Mouse (Mus musculus) MEL (cell line): ENCODE data around the gene Cdk14. TPM values are rescaled to one million over a fixed set of nuclear protein-coding genes. Genes with fewer than 3 reads are reported as not detected.

Experiments used
- DNase-seq: peaks from one replicate; pipeline ENCODE4 v3.0.0; 2011; ENCODE audit warnings: low read depth, low spot score
- H3K27ac ChIP-seq: 2 replicates; pipeline ENCODE4 v1.5.1; 2012; ENCODE audit warnings: low read depth, mild to moderate bottlenecking, control low read depth, low read length, moderate library complexity; ENCODE audit not compliant: control insufficient read depth
- H3K27me3 ChIP-seq, 2 experiments: fragments of 150-350 bp in 1 of 2; sonication (generic) in 1 of 2; 2 replicates each; pipeline ENCODE4 v1.6.1; 2012; ENCODE audit warnings: low read length in 2 of 2, mild to moderate bottlenecking in 2 of 2, improper control_type of control experiment in 1 of 2, moderate library complexity in 1 of 2; ENCODE audit not compliant: insufficient read depth in 2 of 2, control insufficient read depth in 1 of 2
- H3K36me3 ChIP-seq, 2 experiments: 2 replicates each; pipeline ENCODE4 v1.6.1; 2012 to 2014; ENCODE audit warnings: low read length in 2 of 2, improper control_type of control experiment in 1 of 2, inconsistent platforms in 1 of 2, mild to moderate bottlenecking in 1 of 2; ENCODE audit not compliant: insufficient read depth in 2 of 2, control insufficient read depth in 1 of 2
- H3K4me1 ChIP-seq, 2 experiments: fragments of 150-350 bp in 1 of 2; sonication (generic) in 1 of 2; 2 replicates each; pipeline ENCODE4 v1.6.1; 2012; ENCODE audit warnings: low read length in 2 of 2, improper control_type of control experiment in 1 of 2, mild to moderate bottlenecking in 1 of 2; ENCODE audit not compliant: insufficient read depth in 2 of 2, control insufficient read depth in 1 of 2
- H3K4me3 ChIP-seq, 2 experiments: fragments of 150-350 bp in 1 of 2; sonication (generic) in 1 of 2; 2 replicates each; pipeline ENCODE4 v1.5.1; 2012; ENCODE audit warnings: low read depth in 2 of 2, low read length in 2 of 2, mild to moderate bottlenecking in 2 of 2, moderate library complexity in 2 of 2, control low read depth in 1 of 2, improper control_type of control experiment in 1 of 2; ENCODE audit not compliant: control insufficient read depth in 1 of 2, insufficient read depth in 1 of 2
- H3K79me2 ChIP-seq: 2 replicates; pipeline ENCODE4 v1.6.1; 2012; ENCODE audit warnings: mild to moderate bottlenecking, low read length, moderate library complexity; ENCODE audit not compliant: control insufficient read depth, poor library complexity, insufficient read depth
- H3K9ac ChIP-seq: 2 replicates; pipeline ENCODE4 v1.6.1; 2012; ENCODE audit warnings: low read depth, mild to moderate bottlenecking, control low read depth, low read length, moderate library complexity; ENCODE audit not compliant: control insufficient read depth, poor library complexity, severe bottlenecking
- H3K9me3 ChIP-seq: fragments of 150-350 bp; sonication (generic); replicated peaks from 2 replicates; pipeline ENCODE4 v1.6.1; 2012; ENCODE audit warnings: mild to moderate bottlenecking, low read length, improper control_type of control experiment, moderate library complexity; ENCODE audit not compliant: insufficient read depth
- BHLHE40 ChIP-seq: IDR thresholded peaks from 2 replicates; pipeline ENCODE4 v1.6.1; 2012; ENCODE audit warnings: low read depth, mild to moderate bottlenecking, inconsistent platforms, low read length, improper control_type of control experiment, borderline replicate concordance
- CHD1 ChIP-seq: IDR thresholded peaks from 2 replicates; pipeline ENCODE4 v1.6.1; 2012; ENCODE audit warnings: low read depth, mild to moderate bottlenecking, inconsistent platforms, low read length, improper control_type of control experiment
- CTCF ChIP-seq, 3 experiments: IDR thresholded peaks in 2 of 3; conservative IDR thresholded peaks in 1 of 3; 2 replicates each; pipeline ENCODE4 v1.5.1; 2011 to 2012; ENCODE audit warnings: low read length in 3 of 3, low read depth in 2 of 3, mild to moderate bottlenecking in 2 of 3, improper control_type of control experiment in 1 of 3, inconsistent platforms in 1 of 3, mixed read lengths in 1 of 3, moderate library complexity in 1 of 3; ENCODE audit not compliant: control insufficient read depth in 1 of 3, insufficient read depth in 1 of 3, poor library complexity in 1 of 3, severe bottlenecking in 1 of 3
- E2F4 ChIP-seq: IDR thresholded peaks from 2 replicates; pipeline ENCODE4 v1.6.1; 2011; ENCODE audit warnings: low read depth, low read length, improper control_type of control experiment, borderline replicate concordance
- ELF1 ChIP-seq: IDR thresholded peaks from 2 replicates; pipeline ENCODE4 v1.6.1; 2014; ENCODE audit warnings: low read depth, mild to moderate bottlenecking, inconsistent platforms, low read length, improper control_type of control experiment, moderate library complexity
- GABPA ChIP-seq: IDR thresholded peaks from 2 replicates; pipeline ENCODE4 v1.6.1; 2012; ENCODE audit warnings: low read depth, mild to moderate bottlenecking, inconsistent platforms, low read length, improper control_type of control experiment, moderate library complexity
- GATA1 ChIP-seq: IDR thresholded peaks from 2 replicates; pipeline ENCODE4 v1.6.1; 2011; ENCODE audit warnings: low read depth, low read length, improper control_type of control experiment
- JUND ChIP-seq: IDR thresholded peaks from 2 replicates; pipeline ENCODE4 v1.6.1; 2011; ENCODE audit warnings: low read depth, mild to moderate bottlenecking, improper control_type of control experiment, low read length
- KAT2A ChIP-seq: conservative IDR thresholded peaks from 2 replicates; pipeline ENCODE4 v1.6.1; 2012; ENCODE audit warnings: low read depth, low read length, improper control_type of control experiment, inconsistent platforms
- MAFK ChIP-seq: IDR thresholded peaks from 2 replicates; pipeline ENCODE4 v1.6.1; 2011; ENCODE audit warnings: low read depth, mild to moderate bottlenecking, low read length, improper control_type of control experiment, borderline replicate concordance
- MAZ ChIP-seq: IDR thresholded peaks from 2 replicates; pipeline ENCODE4 v1.6.1; 2012; ENCODE audit warnings: low read depth, mild to moderate bottlenecking, inconsistent platforms, low read length, improper control_type of control experiment
- MXI1 ChIP-seq: IDR thresholded peaks from 2 replicates; pipeline ENCODE4 v1.6.1; 2011; ENCODE audit warnings: mild to moderate bottlenecking, low read depth, low read length, improper control_type of control experiment
- MYB ChIP-seq: IDR thresholded peaks from 2 replicates; pipeline ENCODE4 v1.6.1; 2011; ENCODE audit warnings: mild to moderate bottlenecking, low read depth, low read length, improper control_type of control experiment
- MYC ChIP-seq: IDR thresholded peaks from 2 replicates; pipeline ENCODE4 v1.6.1; 2011; ENCODE audit warnings: low read depth, mild to moderate bottlenecking, low read length, improper control_type of control experiment, moderate library complexity
- NRF1 ChIP-seq: IDR thresholded peaks from 2 replicates; pipeline ENCODE4 v1.6.1; 2014; ENCODE audit warnings: low read depth, mild to moderate bottlenecking, inconsistent platforms, low read length, improper control_type of control experiment, moderate library complexity; ENCODE audit not compliant: poor library complexity, insufficient read depth, severe bottlenecking
- POLR2A ChIP-seq, 2 experiments: IDR thresholded peaks; 2 replicates each; pipeline ENCODE4 v1.6.1; 2011 to 2012; ENCODE audit warnings: low read length in 2 of 2, mild to moderate bottlenecking in 2 of 2, control low read depth in 1 of 2, improper control_type of control experiment in 1 of 2, low read depth in 1 of 2, moderate library complexity in 1 of 2; ENCODE audit not compliant: control insufficient read depth in 1 of 2, insufficient read depth in 1 of 2, poor library complexity in 1 of 2
- POLR2AphosphoS2 ChIP-seq: IDR thresholded peaks from 2 replicates; pipeline ENCODE4 v1.6.1; 2011; ENCODE audit warnings: low read length, improper control_type of control experiment
- POLR2AphosphoS5 ChIP-seq: IDR thresholded peaks from 2 replicates; pipeline ENCODE4 v1.6.1; 2012; ENCODE audit warnings: low read depth, borderline replicate concordance, mild to moderate bottlenecking, inconsistent platforms, low read length, moderate library complexity, mixed read lengths
- RAD21 ChIP-seq: IDR thresholded peaks from 2 replicates; pipeline ENCODE4 v1.6.1; 2011; ENCODE audit warnings: mild to moderate bottlenecking, low read depth, low read length, improper control_type of control experiment
- RCOR1 ChIP-seq: IDR thresholded peaks from 2 replicates; pipeline ENCODE4 v1.6.1; 2012; ENCODE audit warnings: low read depth, mild to moderate bottlenecking, inconsistent platforms, low read length, improper control_type of control experiment
- UBTF ChIP-seq: IDR thresholded peaks from 2 replicates; pipeline ENCODE4 v1.6.1; 2012; ENCODE audit warnings: low read depth, mild to moderate bottlenecking, inconsistent platforms, low read length, improper control_type of control experiment, moderate library complexity, borderline replicate concordance; ENCODE audit not compliant: insufficient read depth
- USF1 ChIP-seq: IDR thresholded peaks from 2 replicates; pipeline ENCODE4 v1.6.1; 2014; ENCODE audit warnings: low read depth, mild to moderate bottlenecking, inconsistent platforms, low read length, improper control_type of control experiment, moderate library complexity
- ZC3H11A ChIP-seq: IDR thresholded peaks from 2 replicates; pipeline ENCODE4 v1.6.1; 2012; ENCODE audit warnings: low read depth, mild to moderate bottlenecking, inconsistent platforms, low read length, improper control_type of control experiment
- ZKSCAN1 ChIP-seq: IDR thresholded peaks from 2 replicates; pipeline ENCODE4 v1.6.1; 2012; ENCODE audit warnings: low read depth, mild to moderate bottlenecking, inconsistent platforms, low read length, improper control_type of control experiment, moderate library complexity
- ZMIZ1 ChIP-seq: IDR thresholded peaks from 2 replicates; pipeline ENCODE4 v1.6.1; 2012; ENCODE audit warnings: low read depth, mild to moderate bottlenecking, inconsistent platforms, low read length, improper control_type of control experiment, moderate library complexity
- ZNF384 ChIP-seq: IDR thresholded peaks from 2 replicates; pipeline ENCODE4 v1.6.1; 2012; ENCODE audit warnings: low read depth, mild to moderate bottlenecking, inconsistent platforms, low read length, improper control_type of control experiment
- polyA plus RNA-seq, 2 experiments: library from polyadenylated mRNA; stranded (reverse) in 1 of 2; unstranded in 1 of 2; fragments of >175 nt in 1 of 2; fragments of >200 nt in 1 of 2; gene quantifications; 2 replicates each; pipeline versions ENCODE4 v1.2.1 to v1.2.4; 2012; ENCODE audit warnings: low replicate concordance in 2 of 2, low read depth in 1 of 2; ENCODE audit not compliant: insufficient read length in 2 of 2, insufficient read depth in 1 of 2, missing spikeins in 1 of 2
- total RNA-seq: library from RNA; depleted of rRNA; stranded (reverse); fragments of 300-350 nt; gene quantifications from 2 replicates; pipeline ENCODE4 v1.2.3, GENCODE M21; 2012

Gene Cdk14
- total and polyA plus RNA-seq, 3 experiments = not detected

DNA sequence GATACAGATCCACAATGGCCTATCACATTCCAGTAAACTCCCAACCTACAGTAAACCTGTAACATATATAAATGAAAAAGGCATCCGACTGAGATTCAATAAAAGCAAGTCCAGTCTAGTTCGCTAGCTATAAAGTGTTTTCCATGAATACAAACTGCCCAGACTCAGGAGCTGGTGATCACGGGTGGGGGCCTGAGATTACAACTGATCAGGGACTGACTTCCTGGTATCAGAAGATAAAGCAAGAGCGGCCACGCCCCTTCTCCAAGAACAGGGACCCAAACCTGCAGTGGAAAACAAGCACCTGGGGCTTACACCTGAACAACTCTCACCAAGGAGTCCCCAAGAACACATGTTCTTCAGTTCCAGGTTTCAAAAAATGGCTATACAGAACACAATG lies 137.7 kb downstream of the Cdk14 start:
- Histone ChIP-seq H3K9me3 (no peaks in the 10 kb centered on the region), H3K4me1 (no peaks in the 10 kb centered on the region), H3K36me3 (no peaks in the 10 kb centered on the region), H3K4me3 (no peak overlapping the region), H3K79me2 (no peaks in the 10 kb centered on the region), H3K9ac (no peak overlapping the region)
- no peak for DNase-seq
- TF ChIP-seq ZNF384 (no peak), ZKSCAN1 (no peak), RAD21 (no peak), MAZ (no peak), RCOR1 (no peak), MAFK (no peak), MYB (no peak), E2F4 (no peak), GABPA (no peak), CHD1 (no peak), UBTF (no peak), USF1 (no peak), MXI1 (no peak), POLR2AphosphoS2 (no peak), JUND (no peak), CTCF (IDR thresholded peaks at IDR 0.05 in 2 of 3, conservative IDR thresholded peaks at IDR 0.05 in 1 of 3; ENCODE audit: control insufficient read depth in 1 of 3, insufficient read depth in 1 of 3, low read depth in 2 of 3, low read length in 3 of 3, poor library complexity in 1 of 3, severe bottlenecking in 1 of 3) (no peak), POLR2AphosphoS5 (no peak), POLR2A (IDR thresholded peaks at IDR 0.05; ENCODE audit: control insufficient read depth in 1 of 2, insufficient read depth in 1 of 2, low read depth in 1 of 2, low read length in 2 of 2, poor library complexity in 1 of 2) (no peak)
- TF ChIP-seq, all 39 proteins: peak for 0
- H3K27ac ChIP-seq = no peak overlapping the region
- H3K27me3 ChIP-seq = no peaks in the 10 kb centered on the region

DNA sequence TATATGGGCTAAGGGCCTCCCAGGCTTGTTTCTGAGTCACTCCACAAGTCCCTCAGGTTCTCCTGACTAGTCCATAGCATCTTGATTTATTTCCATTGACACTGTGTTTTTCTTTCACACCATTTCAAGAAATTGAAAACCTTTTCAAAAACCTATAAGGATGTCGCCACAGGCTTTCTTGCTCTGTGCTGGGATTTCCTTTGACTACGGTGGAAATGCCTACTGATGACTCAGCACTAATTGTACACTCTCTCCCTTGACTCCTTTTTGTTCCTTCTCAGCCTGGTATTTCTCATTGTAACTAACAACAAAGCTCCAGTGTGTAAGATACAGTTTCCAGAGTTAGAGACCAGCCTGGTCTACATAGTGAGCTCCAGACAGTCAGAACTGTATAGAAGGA lies 144.8 kb downstream of the Cdk14 start:
- Histone ChIP-seq H3K4me3 (no peak overlapping the region), H3K4me1 (no peaks in the 10 kb centered on the region), H3K9ac (no peak overlapping the region), H3K36me3 (no peaks in the 10 kb centered on the region), H3K27ac (no peak overlapping the region), H3K27me3 (no peaks in the 10 kb centered on the region), H3K9me3 (no peaks in the 10 kb centered on the region), H3K79me2 (no peaks in the 10 kb centered on the region)
- no peak for TF ChIP-seq NRF1
- no peak for TF ChIP-seq BHLHE40
- no peak for TF ChIP-seq MAZ
- no peak for TF ChIP-seq GATA1
- no peak for TF ChIP-seq POLR2A (IDR thresholded peaks at IDR 0.05; ENCODE audit: control insufficient read depth in 1 of 2, insufficient read depth in 1 of 2, low read depth in 1 of 2, low read length in 2 of 2, poor library complexity in 1 of 2)
- TF ChIP-seq ZC3H11A = no peak
- no peak for TF ChIP-seq KAT2A
- no peak for TF ChIP-seq JUND
- TF ChIP-seq CTCF (IDR thresholded peaks at IDR 0.05 in 2 of 3, conservative IDR thresholded peaks at IDR 0.05 in 1 of 3; ENCODE audit: control insufficient read depth in 1 of 3, insufficient read depth in 1 of 3, low read depth in 2 of 3, low read length in 3 of 3, poor library complexity in 1 of 3, severe bottlenecking in 1 of 3) = no peak
- no peak for TF ChIP-seq ELF1
- no peak for TF ChIP-seq ZMIZ1
- TF ChIP-seq ZNF384 = no peak
- no peak for TF ChIP-seq MYC
- DNase-seq = no peak
